Mouse (Mus musculus): ENCODE measurements around the gene Tshz2.

Tshz2 gene

GRCm38 (mm10) chr2:170017926-170018325 is 385.1 kb downstream of the Tshz2 start:
- no peak for DNase-seq

DNA sequence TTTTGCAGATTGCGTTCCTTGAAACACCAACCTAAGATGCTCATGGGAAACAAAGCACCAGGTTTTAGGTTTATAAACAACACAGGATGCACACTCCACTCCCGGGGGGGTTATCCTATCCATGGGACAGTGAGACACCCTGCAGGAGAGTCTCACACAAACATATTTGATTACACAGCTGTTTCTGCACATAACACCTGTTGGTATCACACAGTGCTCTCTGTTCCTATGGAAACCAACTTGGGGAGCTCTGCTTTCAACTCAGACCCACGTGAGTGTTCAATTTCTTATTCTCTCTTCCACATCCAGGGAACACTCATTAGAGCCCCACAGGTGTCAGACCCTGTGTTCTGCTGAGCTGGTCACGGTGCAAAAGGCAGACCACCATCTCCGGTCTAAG is 390.1 kb downstream of the Tshz2 start:
- DNase-seq = no peak

DNA sequence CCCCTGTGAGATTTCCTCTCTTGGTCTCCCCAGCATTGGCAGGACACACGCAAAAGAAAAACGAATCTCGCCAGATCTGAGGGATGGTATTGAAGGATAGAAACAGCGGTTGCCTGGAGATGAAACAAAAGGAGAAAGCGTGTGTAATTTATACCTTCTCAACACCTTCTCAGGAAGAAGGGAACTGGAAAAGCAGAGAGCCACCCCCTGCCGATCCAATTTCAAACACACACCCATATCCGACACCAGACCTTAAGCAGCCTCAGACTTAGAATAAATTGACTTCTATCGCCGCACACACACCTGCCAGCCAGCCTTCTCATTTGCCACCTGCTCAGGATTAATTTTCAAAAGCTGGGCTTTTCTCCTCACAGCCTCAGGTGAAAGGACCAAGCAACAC is 390.9 kb downstream of the Tshz2 start:
- DNase-seq = no peak

- peak; percentile 64 for DNase-seq
These were observed 392.1 kb downstream of the Tshz2 start for GRCm38 (mm10) chr2:170024939-170025338.

- no peak for DNase-seq
These were observed 393.1 kb downstream of the Tshz2 start for GRCm38 (mm10) chr2:170025896-170026295.

GRCm38 (mm10) chr2:170027837-170028236 is 395.0 kb downstream of the Tshz2 start:
- peak; percentile 23 for DNase-seq

- no peak for DNase-seq
These were observed 395.9 kb downstream of the Tshz2 start for GRCm38 (mm10) chr2:170028488-170029303.

DNA sequence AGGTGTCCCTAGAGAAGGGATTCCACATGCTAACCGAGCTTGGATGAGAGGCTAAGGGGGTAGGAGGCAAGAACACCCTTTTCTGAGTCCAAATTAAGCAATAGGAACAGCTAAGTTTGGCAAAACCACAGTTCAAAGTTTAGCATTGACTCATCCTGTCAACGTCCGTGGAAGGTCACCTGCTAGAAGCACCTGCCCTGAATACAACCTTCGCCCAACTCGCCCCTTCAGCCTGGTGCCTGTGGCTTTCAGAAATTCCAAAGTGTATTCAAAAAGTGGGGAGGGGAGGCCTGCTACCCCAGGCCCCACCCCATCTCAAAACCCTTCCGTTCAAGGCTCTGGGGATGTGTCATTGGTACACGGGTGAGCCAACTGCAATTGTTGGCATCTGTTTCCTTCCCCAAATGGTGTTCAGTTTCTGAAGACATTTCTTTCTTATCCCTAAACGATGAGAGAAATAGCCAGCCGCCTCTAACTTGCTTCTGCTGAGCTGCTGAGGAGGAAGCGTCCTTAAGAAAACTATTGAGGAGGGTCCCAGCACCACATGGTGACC is 396.6 kb downstream of the Tshz2 start:
- DNase-seq = no peak

DNA sequence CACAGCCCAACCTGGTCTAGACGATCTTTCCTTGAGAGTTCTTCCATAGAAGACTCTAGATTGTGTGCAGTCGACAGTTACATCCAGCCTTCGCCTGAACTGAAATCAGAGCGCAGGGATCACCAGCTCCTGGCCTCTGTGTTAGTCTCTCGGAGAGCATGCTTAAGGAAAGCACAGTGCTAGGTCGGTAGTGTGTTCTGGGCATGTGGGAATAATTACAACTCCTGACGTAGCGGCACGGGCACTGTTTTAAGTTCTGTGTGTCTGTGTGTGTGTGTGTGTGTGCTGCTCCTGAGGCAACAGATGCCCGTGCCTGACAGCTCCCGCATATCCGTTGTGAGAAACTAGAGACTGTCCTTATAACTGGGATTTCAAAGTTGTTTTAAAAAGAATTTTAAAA is 398.4 kb downstream of the Tshz2 start:
- DNase-seq = no peak

- no peak for DNase-seq
These were observed 399.1 kb downstream of the Tshz2 start for GRCm38 (mm10) chr2:170031872-170032271.

DNA sequence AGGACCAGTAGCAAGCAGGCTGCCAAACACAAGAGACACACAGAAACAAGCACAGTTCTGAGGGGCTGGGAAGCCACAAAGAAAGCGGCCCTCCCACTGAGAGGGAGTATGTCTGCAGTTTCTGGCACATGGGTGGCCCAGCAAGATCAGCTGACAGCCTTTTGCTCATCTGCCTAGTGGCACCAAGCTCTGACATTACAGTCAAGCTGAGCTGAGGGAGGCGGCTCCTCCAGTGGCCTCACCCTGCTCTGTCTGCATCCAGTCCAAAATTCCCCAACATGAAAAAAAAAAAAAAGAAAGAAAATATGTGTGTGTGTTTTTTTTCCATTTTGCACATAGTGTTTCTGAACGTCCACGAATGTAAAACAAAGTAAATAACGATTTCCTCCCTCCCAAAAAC is 400.4 kb downstream of the Tshz2 start:
- no peak for DNase-seq

DNA sequence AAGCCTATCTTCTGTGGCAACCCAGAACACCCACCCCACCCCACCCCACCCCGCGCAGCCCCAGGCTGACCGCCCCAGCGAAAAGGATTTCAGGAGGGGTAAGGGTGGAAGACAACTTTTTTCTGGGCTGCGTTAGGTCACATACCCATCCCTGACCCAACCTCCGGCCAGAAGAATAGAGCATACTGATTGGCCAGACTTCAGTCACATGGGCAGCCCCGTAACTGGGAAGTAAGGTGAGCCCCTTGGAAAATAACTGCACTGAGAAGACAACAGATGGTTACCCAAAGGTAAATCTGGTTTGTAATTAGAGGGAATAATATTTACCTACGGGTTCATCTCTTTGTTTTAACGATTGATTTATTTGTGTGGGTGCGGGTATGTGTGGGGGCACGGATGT is 402.0 kb downstream of the Tshz2 start:
- no peak for DNase-seq

- DNase-seq = no peak
These were observed 404.0 kb downstream of the Tshz2 start for GRCm38 (mm10) chr2:170036791-170037241.

- DNase-seq = no peak
These were observed 404.5 kb downstream of the Tshz2 start for GRCm38 (mm10) chr2:170037346-170037745.

DNA sequence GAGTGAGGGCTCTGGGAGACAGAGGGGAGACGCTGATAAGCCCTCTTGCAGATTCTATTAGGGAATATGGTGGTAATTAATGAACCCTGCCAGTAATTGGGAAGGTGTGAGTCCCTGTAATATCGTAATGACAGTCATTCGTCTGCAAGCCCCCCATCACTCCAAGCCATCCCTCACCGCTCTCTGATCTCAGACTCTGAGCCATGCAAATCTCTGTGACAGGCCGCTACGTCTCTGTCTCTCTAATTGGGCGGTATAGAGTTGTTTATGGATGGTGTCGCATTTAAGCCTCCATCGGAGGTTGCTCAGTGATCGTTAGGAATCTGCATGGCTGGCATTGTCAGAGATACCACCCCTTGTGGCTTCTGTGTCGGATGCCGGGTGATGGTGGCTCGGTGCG is 407.0 kb downstream of the Tshz2 start:
- no peak for DNase-seq

DNA sequence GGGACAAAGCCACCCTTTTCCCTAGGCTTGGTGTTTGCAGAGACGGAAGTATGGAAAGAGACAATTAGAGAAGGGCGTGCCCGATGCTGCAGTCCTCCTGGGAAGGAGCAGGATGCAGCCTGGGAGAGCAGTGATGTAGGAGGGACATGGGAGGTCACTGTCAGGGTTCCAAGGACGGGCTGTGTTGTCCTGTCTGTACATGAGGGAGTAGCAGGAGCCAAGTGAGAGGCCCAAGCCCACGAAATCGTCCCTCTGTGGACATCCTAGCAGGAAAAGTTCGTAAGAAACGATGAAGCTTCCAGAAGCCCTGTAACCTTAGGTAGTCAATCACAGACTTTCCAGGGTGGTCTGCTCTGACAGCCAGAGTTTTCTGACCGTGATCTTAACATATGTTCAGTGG is 408.3 kb downstream of the Tshz2 start:
- DNase-seq = no peak

DNA sequence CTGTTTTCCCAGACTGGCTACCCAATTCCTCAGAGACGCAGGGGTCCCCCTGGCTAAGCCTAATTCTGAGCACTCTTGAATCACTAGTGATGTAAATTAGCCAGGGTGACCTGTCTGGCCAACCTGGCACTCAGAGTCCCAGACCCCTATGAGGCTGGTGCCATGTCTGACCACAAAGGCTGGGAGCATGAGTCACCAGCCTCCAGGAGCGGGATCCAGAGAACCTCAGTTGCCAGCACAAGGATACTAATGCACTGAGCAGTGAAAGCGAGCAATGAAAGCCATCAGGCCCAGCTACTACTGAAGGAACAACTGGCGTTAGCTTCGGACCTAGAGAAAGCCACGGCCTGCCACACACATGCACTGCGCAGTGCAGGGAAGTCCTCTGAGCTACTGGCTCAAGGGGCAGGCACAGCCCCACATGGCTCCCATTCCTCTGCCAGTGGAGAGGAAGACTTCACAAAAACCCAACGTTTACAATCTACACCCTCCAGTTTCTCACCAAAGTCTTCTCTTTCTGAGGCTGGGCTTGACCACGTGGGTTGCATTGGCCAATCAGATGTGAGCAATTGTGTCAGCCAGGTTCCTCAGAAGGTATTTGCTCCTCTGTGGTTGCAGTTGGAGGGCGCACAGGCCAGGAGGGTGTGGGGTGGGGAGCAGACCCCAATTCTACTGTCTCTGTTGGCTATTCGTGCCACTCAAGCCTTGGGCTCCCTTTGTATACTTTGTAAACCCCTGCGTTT is 409.8 kb downstream of the Tshz2 start:
- no peak for DNase-seq

DNA sequence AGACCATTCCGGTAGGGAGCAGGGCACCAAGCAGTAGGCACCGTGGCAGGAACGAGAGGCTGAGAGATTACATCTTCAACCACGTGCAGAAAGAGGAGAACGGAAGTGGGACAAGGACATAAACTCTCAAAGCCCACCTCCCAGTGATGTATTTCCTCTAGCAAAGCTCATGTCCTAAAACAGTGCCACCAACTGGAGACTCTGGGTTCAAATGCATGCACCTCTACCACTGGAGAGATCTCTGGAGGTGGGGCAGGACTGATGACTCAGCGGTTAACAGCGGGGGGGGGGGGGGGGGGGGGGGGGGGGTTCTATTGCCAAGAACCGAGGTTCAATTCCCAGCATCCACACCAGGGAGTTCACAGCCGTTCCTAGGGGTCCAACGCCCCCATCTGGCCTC is 410.5 kb downstream of the Tshz2 start:
- DNase-seq = no peak

GRCm38 (mm10) chr2:170045896-170046295 is 413.1 kb downstream of the Tshz2 start:
- peak; percentile 17 for DNase-seq

GRCm38 (mm10) chr2:170046371-170047145 is 413.7 kb downstream of the Tshz2 start:
- DNase-seq = no peak

- DNase-seq = no peak
These were observed 416.0 kb downstream of the Tshz2 start for GRCm38 (mm10) chr2:170048831-170049230.

- DNase-seq = no peak
These were observed 417.8 kb downstream of the Tshz2 start for GRCm38 (mm10) chr2:170050651-170051050.

GRCm38 (mm10) chr2:170051441-170051840 is 418.6 kb downstream of the Tshz2 start:
- DNase-seq = no peak

Measured in thymus, postnatal 14 days (tissue).